Comparison of ENCODE assay signal across 27 mouse cellular contexts in genomic region chr14:48553754-48554153, GRCm38 (mm10).
DNase-seq lines count a peak whose midpoint lies in the region; ATAC-seq and TF ChIP-seq lines count a peak whose summit lies in the region.
"Had no signal": no experiment of that assay in that cellular context is flagged by ENCODE, and none has a peak within 500 bp of the region (broad histone marks: within the 10 kb centered on the region; RNA-seq: fewer than 3 reads in every experiment).

No protein-coding gene starts in this region.

- no peak for TF ChIP-seq CTCF in E14TG2a.4 (conservative IDR thresholded peaks at IDR 0.05; ENCODE audit: low read length)

- H3K4me3 ChIP-seq in E14TG2a.4 (replicated peaks; ENCODE audit: low read length): peak overlapping the region; percentile 43
- H3K4me3 ChIP-seq: embryonic facial prominence, embryonic 13.5 days; embryonic facial prominence, embryonic 15.5 days; erythroblast, embryonic 14.5 days; forebrain, embryonic 10.5 days; forebrain, embryonic 12.5 days had no signal

- no peaks in the 10 kb centered on the region for H3K36me3 ChIP-seq in E14TG2a.4 (ENCODE audit: insufficient read depth, low read length)
- H3K36me3 ChIP-seq: embryonic facial prominence, embryonic 13.5 days; embryonic facial prominence, embryonic 15.5 days; forebrain, embryonic 10.5 days; forebrain, embryonic 12.5 days had no signal

- peak; percentile 25 for DNase-seq in MEL-GATA-1-ER (ENCODE audit: extremely low read depth, low read depth)
- no peak for DNase-seq in left cerebral cortex, adult 11 months (ENCODE audit: low spot score)
- no peak for DNase-seq in retina, postnatal 1 day
- no peak for DNase-seq in left cerebral cortex, postnatal 14 days (ENCODE audit: low spot score in 2 of 2)
- DNase-seq: adrenal gland, adult 2 months; adrenal gland, postnatal 10 days; adrenal gland, postnatal 25 days; B cell, adult 2 months; cerebellum, adult 11-12 months; cerebellum, adult 2 months; cerebellum, adult 9-10 months; cerebellum, postnatal 10 days; cerebellum, postnatal 25 days; embryo, embryonic 11 days had no signal

- peaks cover 19% of the 10 kb centered on the region for H3K27me3 ChIP-seq in E14TG2a.4 (ENCODE audit: insufficient read depth, low read length)
- H3K27me3 ChIP-seq: CH12.LX; embryonic facial prominence, embryonic 13.5 days; embryonic facial prominence, embryonic 15.5 days had no signal

- peak; percentile 94 for ATAC-seq in granulocyte monocyte progenitor cell, adult 5-6 weeks (replicated peaks; ENCODE audit: poor library complexity, severe bottlenecking)
- peak; percentile 52; the same call in 1 of the 2 replicates for ATAC-seq in megakaryocyte, adult 5-6 weeks (ENCODE audit: poor library complexity, severe bottlenecking)
- ATAC-seq in cerebellum, adult (ENCODE audit: insufficient number of reproducible peaks, low FRiP score, low TSS enrichment): no peak
- ATAC-seq: CD4-positive, CD25-positive, alpha-beta regulatory T cell, adult 4 months; forebrain, embryonic 14.5 days; forebrain, embryonic 16.5 days had no signal

- peaks cover 30% of the 10 kb centered on the region for H3K4me1 ChIP-seq in E14TG2a.4 (replicated peaks; ENCODE audit: low read depth, low read length)
- H3K4me1 ChIP-seq: embryonic facial prominence, embryonic 13.5 days; embryonic facial prominence, embryonic 15.5 days; forebrain, embryonic 10.5 days; forebrain, embryonic 12.5 days had no signal

- H3K9me3 ChIP-seq in E14TG2a.4 (ENCODE audit: low read length): no peaks in the 10 kb centered on the region
- H3K9me3 ChIP-seq: embryonic facial prominence, embryonic 13.5 days; embryonic facial prominence, embryonic 15.5 days; forebrain, embryonic 10.5 days; forebrain, embryonic 12.5 days had no signal

- intact Hi-C loops in left cerebral cortex, postnatal 14 days (cut with DNase I): no loop called here
